Mouse (Mus musculus) hindbrain, embryonic 11.5 days (tissue): ENCODE data around the gene Pgpep1l. TPM values are rescaled to one million over a fixed set of nuclear protein-coding genes. Genes with fewer than 3 reads are reported as not detected.
"Not testable (repeated sequence)": the region's sequence is repeated elsewhere in the genome, so short reads cannot be mapped to it uniquely, and the experiment has no call there.

Experiments used
- ATAC-seq: fragments of 200-750 bp; cut with Nextera tagmentation; 2 replicates; pipeline ENCODE4 v1.8.0; 2017; ENCODE audit warnings: mild to moderate bottlenecking, moderate TSS enrichment, moderate library complexity; ENCODE audit not compliant: low FRiP score
- DNase-seq: peaks from one replicate; pipeline ENCODE4 v3.0.0-alpha.2; 2015; ENCODE audit warnings: low spot score
- H3K27ac ChIP-seq: fragments of 300-500 bp; sonication (generic); 2 replicates; pipeline ENCODE4 v1.5.1; 2014; ENCODE audit warnings: mild to moderate bottlenecking, low read depth, low read length
- H3K27me3 ChIP-seq: fragments of 300-500 bp; sonication (generic); 2 replicates; pipeline ENCODE4 v1.6.1; 2014; ENCODE audit warnings: mild to moderate bottlenecking, low read length, moderate library complexity, mixed read lengths; ENCODE audit not compliant: control insufficient read depth, insufficient read depth
- H3K36me3 ChIP-seq: fragments of 300-500 bp; sonication (generic); 2 replicates; pipeline ENCODE4 v1.6.1; 2014; ENCODE audit warnings: mild to moderate bottlenecking, low read length, moderate library complexity, mixed read lengths; ENCODE audit not compliant: control insufficient read depth, insufficient read depth
- H3K4me1 ChIP-seq: fragments of 300-500 bp; sonication (generic); replicated peaks from 2 replicates; pipeline ENCODE4 v1.6.1; 2014; ENCODE audit warnings: low read length, mixed read lengths; ENCODE audit not compliant: control insufficient read depth, insufficient read depth
- H3K4me2 ChIP-seq: fragments of 300-500 bp; sonication (generic); replicated peaks from 2 replicates; pipeline ENCODE4 v1.6.1; 2014; ENCODE audit warnings: mild to moderate bottlenecking, low read depth, low read length
- H3K4me3 ChIP-seq: fragments of 300-500 bp; sonication (generic); 2 replicates; pipeline ENCODE4 v1.5.1; 2014; ENCODE audit warnings: low read depth, low read length
- H3K9ac ChIP-seq: fragments of 300-500 bp; sonication (generic); 2 replicates; pipeline ENCODE4 v1.6.1; 2014; ENCODE audit warnings: low read depth, low read length
- H3K9me3 ChIP-seq: fragments of 300-500 bp; sonication (generic); 2 replicates; pipeline ENCODE4 v1.6.1; 2016; ENCODE audit warnings: low read length; ENCODE audit not compliant: control insufficient read depth
- WGBS: fragments of 180-500 bp; shearing (Covaris S2); extraction: QIAGEN DNeasy Blood & Tissue Kit; methylation state at CpG from one replicate; pipeline ENCODE4 v1.1.7; 2014; 5-methylcytosine and 5-hydroxymethylcytosine counted together
- polyA plus RNA-seq: library from polyadenylated mRNA; unstranded; fragments of >200 nt; fragmentation: Nextera tagmentation; extraction: Ambion mirVana; gene quantifications from 2 replicates; pipeline ENCODE4 v1.2.1, GENCODE M21; 2014

Gene Pgpep1l
- polyA plus RNA-seq, 1 experiment from 2014 or later: not detected

- Histone ChIP-seq H3K36me3 (no peaks in the 10 kb centered on the region), H3K9me3 (no peaks in the 10 kb centered on the region), H3K27ac (no peak overlapping the region), H3K4me1 (peaks cover 3% of the 10 kb centered on the region; the same call in 1 of the 2 replicates), H3K9ac (no peak overlapping the region), H3K4me2 (no peak overlapping the region), H3K27me3 (peaks cover 6% of the 10 kb centered on the region), H3K4me3 (no peak overlapping the region)
- DNase-seq (no peak), ATAC-seq (no peak)
- 66% methylated on average over 6 of the region's 6 CpGs for WGBS
Measured at GRCm38 (mm10) chr7:68278908-68279307, 14.9 kb upstream of the Pgpep1l start.

DNA sequence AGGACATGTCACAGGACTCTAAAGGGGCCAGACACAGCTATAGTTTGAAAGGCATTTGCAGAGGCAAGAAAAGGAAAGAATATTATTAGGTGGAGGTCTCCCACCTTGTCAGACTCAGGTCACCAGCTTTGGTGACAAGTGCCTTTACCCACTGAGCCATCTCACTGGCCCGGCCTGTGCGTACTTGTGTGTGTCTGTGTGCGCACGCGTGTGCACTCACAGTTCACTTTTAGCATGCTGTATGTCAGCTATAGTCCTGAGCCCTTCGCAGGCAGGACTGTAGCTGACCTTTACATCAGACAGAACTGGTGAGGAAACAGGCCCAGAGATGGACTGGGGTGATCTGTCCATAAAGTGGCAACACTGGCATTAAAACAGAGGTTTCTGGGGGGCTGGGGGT lies 14.4 kb upstream of the Pgpep1l start:
- H3K4me2 ChIP-seq: no peak overlapping the region
- DNase-seq (no peak), ATAC-seq (no peak)
- no peaks in the 10 kb centered on the region for H3K9me3 ChIP-seq
- H3K9ac ChIP-seq: no peak overlapping the region
- no peak overlapping the region for H3K4me3 ChIP-seq
- 96% methylated on average over 6 of the region's 6 CpGs for WGBS
- no peaks in the 10 kb centered on the region for H3K36me3 ChIP-seq
- H3K27ac ChIP-seq: no peak overlapping the region
- peaks cover 6% of the 10 kb centered on the region for H3K27me3 ChIP-seq
- peaks cover 3% of the 10 kb centered on the region; the same call in 1 of the 2 replicates for H3K4me1 ChIP-seq

GRCm38 (mm10) chr7:68277897-68278270 lies 13.9 kb upstream of the Pgpep1l start:
- Histone ChIP-seq H3K27me3 (peaks cover 6% of the 10 kb centered on the region), H3K4me2 (no peak overlapping the region), H3K36me3 (no peaks in the 10 kb centered on the region), H3K4me3 (no peak overlapping the region), H3K4me1 (peaks cover 3% of the 10 kb centered on the region; the same call in 1 of the 2 replicates), H3K9ac (no peak overlapping the region), H3K9me3 (no peaks in the 10 kb centered on the region), H3K27ac (no peak overlapping the region)
- WGBS: 58% methylated on average over 4 of the region's 4 CpGs
- no peak for DNase-seq
- no peak for ATAC-seq

GRCm38 (mm10) chr7:68277054-68277896 lies 13.2 kb upstream of the Pgpep1l start:
- Histone ChIP-seq H3K27ac (no peak overlapping the region), H3K9me3 (no peaks in the 10 kb centered on the region), H3K27me3 (peaks cover 6% of the 10 kb centered on the region), H3K4me3 (no peak overlapping the region), H3K4me1 (peaks cover 3% of the 10 kb centered on the region; the same call in 1 of the 2 replicates), H3K9ac (no peak overlapping the region), H3K4me2 (no peak overlapping the region), H3K36me3 (no peaks in the 10 kb centered on the region)
- 33% methylated on average over 11 of the region's 11 CpGs for WGBS
- ATAC-seq (no peak), DNase-seq (no peak)

- H3K27ac ChIP-seq: no peak overlapping the region
- H3K4me1 ChIP-seq: peaks cover 3% of the 10 kb centered on the region; the same call in 1 of the 2 replicates
- no peaks in the 10 kb centered on the region for H3K9me3 ChIP-seq
- no peaks in the 10 kb centered on the region for H3K36me3 ChIP-seq
- H3K4me3 ChIP-seq: peak overlapping the region; percentile 25
- WGBS: 6% methylated on average over 31 of the region's 36 CpGs
- H3K4me2 ChIP-seq: peak overlapping the region; percentile 58
- H3K27me3 ChIP-seq: peaks cover 6% of the 10 kb centered on the region
- peak; percentile 39 for DNase-seq
- H3K9ac ChIP-seq: 0 out of 2 replicates have a peak overlapping the region, but pooled peaks have one; percentile 11
- ATAC-seq: no peak
Measured at GRCm38 (mm10) chr7:68275838-68276731, 12.1 kb upstream of the Pgpep1l start.

DNA sequence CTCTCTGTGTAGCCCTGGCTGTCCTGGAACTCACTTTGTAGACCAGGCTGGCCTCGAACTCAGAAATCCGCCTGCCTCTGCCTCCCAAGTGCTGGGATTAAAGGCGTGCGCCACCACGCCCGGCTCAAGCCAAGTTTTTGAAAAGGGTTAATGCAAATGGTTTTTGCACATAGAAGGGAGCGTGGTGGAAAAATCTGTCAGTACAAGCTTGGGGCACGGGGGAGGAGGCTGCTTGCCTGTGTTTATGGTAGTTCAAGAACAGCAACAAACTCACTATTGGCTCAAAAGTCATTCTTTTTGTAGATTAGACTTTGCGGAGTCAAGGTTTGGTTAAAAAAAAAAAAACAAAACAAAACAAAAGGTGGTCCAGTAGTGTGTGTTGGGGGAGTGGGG lies 11.4 kb upstream of the Pgpep1l start:
- not testable (repeated sequence) for H3K4me1 ChIP-seq, H3K9ac ChIP-seq, H3K27me3 ChIP-seq, H3K27ac ChIP-seq, H3K36me3 ChIP-seq, H3K9me3 ChIP-seq, ATAC-seq, H3K4me3 ChIP-seq, DNase-seq
- WGBS: 50% methylated on average over 9 of the region's 9 CpGs
- H3K4me2 ChIP-seq: peak overlapping the region; percentile 58; the same call in 1 of the 2 replicates

DNA sequence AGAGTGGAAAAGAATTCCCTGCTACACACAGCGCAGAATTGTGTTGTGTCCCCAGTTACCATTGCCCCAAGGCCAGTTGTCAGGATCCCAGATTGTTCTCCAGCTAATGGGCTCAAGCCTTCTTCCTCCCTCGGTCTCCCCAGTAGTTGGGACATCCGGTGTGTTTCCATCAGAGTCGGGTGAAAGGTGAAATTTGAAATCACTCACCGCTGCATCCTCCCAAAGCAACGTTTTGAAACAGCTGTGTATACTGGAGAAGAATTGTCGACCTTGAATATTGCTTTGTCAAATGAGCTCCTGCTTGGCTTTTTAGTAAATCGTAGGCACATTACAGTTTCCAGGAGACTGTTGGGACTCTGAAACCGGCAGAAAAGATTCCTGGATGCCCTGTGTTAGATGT lies 10.9 kb upstream of the Pgpep1l start:
- no peak overlapping the region for H3K27ac ChIP-seq
- H3K36me3 ChIP-seq: no peaks in the 10 kb centered on the region
- peaks cover 6% of the 10 kb centered on the region for H3K27me3 ChIP-seq
- H3K9me3 ChIP-seq: no peaks in the 10 kb centered on the region
- no peak overlapping the region for H3K4me2 ChIP-seq
- no peak overlapping the region for H3K4me3 ChIP-seq
- peaks cover 3% of the 10 kb centered on the region; the same call in 1 of the 2 replicates for H3K4me1 ChIP-seq
- H3K9ac ChIP-seq: no peak overlapping the region
- no peak for ATAC-seq
- no peak for DNase-seq
- 63% methylated on average over 9 of the region's 9 CpGs for WGBS

GRCm38 (mm10) chr7:68274218-68274617 lies 10.2 kb upstream of the Pgpep1l start:
- no peaks in the 10 kb centered on the region for H3K9me3 ChIP-seq
- H3K4me1 ChIP-seq: peaks cover 3% of the 10 kb centered on the region; the same call in 1 of the 2 replicates
- H3K36me3 ChIP-seq: no peaks in the 10 kb centered on the region
- WGBS: 75% methylated on average over 2 of the region's 2 CpGs
- H3K27ac ChIP-seq: no peak overlapping the region
- H3K4me2 ChIP-seq: no peak overlapping the region
- H3K27me3 ChIP-seq: peaks cover 6% of the 10 kb centered on the region
- H3K9ac ChIP-seq: no peak overlapping the region
- no peak for ATAC-seq
- no peak overlapping the region for H3K4me3 ChIP-seq
- DNase-seq: no peak
